Mouse (Mus musculus) lung, adult 18-20 months (tissue): Measurements from ENCODE around the gene Btbd11.
"Not testable (repeated sequence)": the region's sequence is repeated elsewhere in the genome, so short reads cannot be mapped to it uniquely, and the experiment has no call there.

Experiments used
- DNase-seq, 2 experiments: peaks; one replicate each; pipeline ENCODE4 v3.0.0; 2022; ENCODE audit warnings: mixed read lengths in 2 of 2

Btbd11 gene

DNA sequence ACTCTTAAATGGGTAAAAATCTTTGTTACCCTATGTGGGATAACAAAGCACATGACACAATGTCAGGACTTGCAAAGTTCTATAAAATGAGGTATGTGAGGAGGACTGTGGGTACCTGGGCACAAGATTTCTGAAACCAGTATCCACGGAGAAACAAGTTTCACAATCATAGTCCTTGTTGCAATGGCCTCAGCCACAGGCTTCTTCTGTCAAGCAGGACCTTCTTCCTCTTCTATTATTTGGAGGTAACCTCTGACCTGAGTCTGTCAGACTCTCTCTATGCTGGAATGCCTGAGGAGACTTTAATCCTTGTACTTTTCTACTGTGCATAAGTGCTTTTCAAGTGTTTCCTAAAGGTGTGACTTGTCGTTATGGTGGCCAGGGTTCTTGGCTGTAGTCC, 307.8 kb downstream of the Btbd11 start:
- peak; percentile 11 to 16 for DNase-seq

DNA sequence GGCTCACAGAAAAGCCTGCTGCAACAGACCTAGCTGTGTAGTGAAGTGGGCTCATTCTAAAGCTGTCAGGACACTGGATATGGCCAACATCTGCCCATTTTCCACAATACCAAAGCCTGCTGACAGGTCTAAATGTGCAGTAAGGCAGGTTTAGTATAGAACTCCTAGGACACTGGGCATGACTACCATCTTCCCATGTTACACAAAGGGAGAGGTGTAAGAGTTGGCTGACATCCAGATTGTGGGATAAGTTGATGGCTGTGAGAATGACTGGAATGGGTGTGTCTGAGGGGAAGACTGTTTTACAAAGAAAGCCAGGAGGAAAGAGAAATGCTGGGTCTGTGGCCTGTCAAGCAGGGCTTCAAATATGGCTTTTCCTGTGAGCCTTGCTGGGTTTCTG, 313.1 kb downstream of the Btbd11 start:
- no peak for DNase-seq

DNA sequence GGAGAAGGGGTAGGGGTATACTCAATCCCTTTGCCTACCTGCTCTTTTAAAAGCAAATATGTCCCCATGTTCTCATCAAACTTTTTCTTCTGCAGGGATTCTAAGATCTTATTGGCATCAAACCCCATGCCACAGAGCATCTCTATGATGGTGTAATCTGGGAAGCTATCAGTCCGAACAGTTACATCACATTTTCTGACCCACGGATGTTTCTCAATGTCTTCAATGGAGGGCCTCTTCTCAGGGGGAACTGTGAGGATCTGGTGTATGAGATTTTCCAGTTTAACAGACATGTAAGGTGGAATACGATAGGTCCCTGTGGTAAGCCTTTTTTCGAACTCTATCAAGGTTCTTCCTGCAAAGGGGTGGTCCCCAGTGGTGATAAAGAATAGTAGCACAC, 323.2 kb downstream of the Btbd11 start:
- not testable (repeated sequence) for DNase-seq
